Mouse (Mus musculus) CD4-positive naive resting alpha-beta T cell, adult 57 days (primary cell): ENCODE data around the gene Slc12a4. TPM values are rescaled to one million over a fixed set of nuclear protein-coding genes. Genes with fewer than 3 reads are reported as not detected.

Experiments
- total RNA-seq: library from RNA; stranded (reverse); gene quantifications from one replicate; pipeline ENCODE4 v1.2.4, GENCODE M21; 2023

Slc12a4 gene
- total RNA-seq: 14.6 TPM

GRCm38 (mm10) chr8:105965905-105966341, at the start of gene Slc12a4:
TSS of gene Slc12a4 (minus strand) at chr8:105966097.

GRCm38 (mm10) chr8:106011643-106011986, 45.7 kb upstream of the Slc12a4 start, which contains the start of gene Ddx28:
TSS of gene Ddx28 (minus strand) at chr8:106011882.

DNA sequence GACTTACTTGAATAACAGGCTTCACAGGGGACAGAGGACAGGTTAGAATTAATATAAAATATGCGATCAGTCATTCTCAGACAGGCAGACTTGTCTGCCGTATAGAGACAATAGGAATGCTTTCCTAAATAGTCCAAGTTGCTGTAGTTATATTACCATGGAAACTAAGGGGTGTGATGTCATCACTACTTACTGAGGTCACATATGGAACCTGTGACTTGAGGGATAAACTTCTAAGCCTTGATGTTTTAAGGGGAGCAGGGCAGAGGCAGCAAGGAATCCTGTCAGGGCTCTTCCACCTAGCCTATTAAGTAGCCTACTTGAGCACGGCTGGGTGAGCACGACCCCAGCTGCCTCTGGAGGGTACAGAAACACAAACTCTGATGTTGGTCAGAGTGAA, 40.0 kb upstream of the Slc12a4 start, which contains the start of gene Dpep2nb:
Gene Dpep2nb, minus strand, starts transcription at position 101 of the 400 bp plus-strand sequence.

DNA sequence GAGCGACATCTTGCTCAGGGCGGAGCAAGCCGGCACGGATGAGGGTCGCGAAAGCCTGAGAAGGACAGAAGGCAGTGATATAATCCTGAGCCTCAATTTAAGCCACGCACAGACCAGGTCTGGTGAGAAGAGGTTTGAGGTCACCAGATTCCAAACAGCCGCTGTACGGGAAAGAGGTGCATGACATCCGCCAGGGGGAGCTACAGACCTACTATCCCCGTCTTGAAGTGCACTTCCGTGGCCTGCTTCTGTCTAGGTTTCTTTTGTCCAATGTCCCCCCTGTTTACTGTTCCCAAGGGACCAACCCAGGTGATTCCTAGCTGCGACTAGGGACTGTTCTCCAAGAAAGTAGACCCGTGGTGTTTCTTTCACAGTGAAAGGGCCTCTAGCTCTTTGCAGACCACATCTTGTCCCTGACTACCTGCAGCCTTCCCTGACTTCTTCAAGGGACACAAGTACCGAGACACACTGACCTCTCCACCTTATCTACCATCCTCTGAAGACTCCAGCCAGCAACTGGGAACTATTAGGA, 25.0 kb upstream of the Slc12a4 start, which contains the start of gene Dus2:
Gene Dus2, plus strand, starts transcription at position 482 of the 532 bp plus-strand sequence.

DNA sequence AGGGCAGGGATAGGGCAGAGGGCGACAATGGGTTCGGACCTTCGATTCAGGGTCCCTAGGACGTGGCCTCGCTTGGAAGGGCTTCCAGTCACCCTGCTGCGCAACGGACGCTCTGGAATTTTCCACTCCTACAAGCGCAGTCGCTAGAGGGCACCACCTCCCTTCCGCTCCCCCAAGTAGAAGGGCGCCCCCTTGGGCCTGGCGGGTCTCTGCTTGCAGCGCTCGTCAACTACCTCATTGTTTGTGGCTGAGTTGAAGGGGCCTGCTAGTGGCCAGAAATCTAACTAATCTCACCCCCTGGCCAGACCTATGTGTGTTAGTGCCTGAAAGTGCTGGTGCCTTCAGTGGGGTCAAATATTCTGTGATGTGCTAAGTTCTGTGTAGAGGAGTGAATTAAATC, 13.4 kb upstream of the Slc12a4 start, which contains the start of gene Dpep3:
Gene Dpep3, minus strand, starts transcription at position 105 of the 400 bp plus-strand sequence.

DNA sequence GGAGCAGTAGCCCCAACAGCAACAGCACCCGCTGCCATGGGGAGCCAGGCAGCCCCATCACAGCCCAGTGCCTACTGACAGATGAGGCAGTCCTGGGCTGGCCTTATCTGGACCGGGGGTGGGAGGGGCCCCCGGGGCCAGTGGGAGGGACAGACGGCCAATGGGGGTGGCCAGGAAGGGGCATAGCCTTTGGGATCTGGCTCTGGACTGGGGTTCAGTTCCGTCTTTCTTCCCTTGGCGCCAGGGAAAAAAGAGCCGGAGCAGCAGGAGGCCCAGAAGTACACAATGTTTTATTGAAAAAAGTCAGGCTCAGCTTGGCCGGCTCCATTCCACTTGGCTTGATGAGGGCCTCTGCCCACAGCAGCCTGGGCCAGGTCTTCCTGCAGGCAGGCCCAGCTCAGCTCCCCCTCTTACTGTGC, 22.6 kb downstream of the Slc12a4 start, which contains the start of gene Lcat:
Gene Lcat, minus strand, starts transcription at position 62 of the 419 bp plus-strand sequence.

GRCm38 (mm10) chr8:105938306-105938669, 27.6 kb downstream of the Slc12a4 start, which contains the start of gene Psmb10:
TSS of gene Psmb10 (minus strand) at chr8:105938444.

GRCm38 (mm10) chr8:105933762-105934161, 32.1 kb downstream of the Slc12a4 start, which contains the start of gene Ctrl:
TSS of gene Ctrl (minus strand) at chr8:105933862.

GRCm38 (mm10) chr8:105900180-105900940, 65.5 kb downstream of the Slc12a4 start, which contains the start of gene Pskh1:
TSS of gene Pskh1 (plus strand) at chr8:105900441.

Other genes with a start within 250 kb of the Slc12a4 start
- gene Gfod2, start 207.4 kb downstream of the Slc12a4 start, total RNA-seq: 10.1 TPM
- 103 TPM for gene Ranbp10, start 138.7 kb downstream of the Slc12a4 start, total RNA-seq
- not detected for gene Tsnaxip1, start 138.4 kb downstream of the Slc12a4 start, total RNA-seq
- 25.1 TPM for gene Cenpt, start 112.8 kb downstream of the Slc12a4 start, total RNA-seq
- 23.1 TPM for gene Thap11, start 111.0 kb downstream of the Slc12a4 start, total RNA-seq
- 36.5 TPM for gene Nutf2, start 105.5 kb downstream of the Slc12a4 start, total RNA-seq
- gene Edc4, start 85.2 kb downstream of the Slc12a4 start, total RNA-seq: 84.2 TPM
- gene Nrn1l, start 72.5 kb downstream of the Slc12a4 start, total RNA-seq: not detected
- 20.7 TPM for gene Pskh1, start 65.7 kb downstream of the Slc12a4 start, total RNA-seq
- 3.0 TPM for gene Ctrl, start 32.2 kb downstream of the Slc12a4 start, total RNA-seq
- gene Psmb10, start 27.7 kb downstream of the Slc12a4 start, total RNA-seq: 130 TPM
- gene Lcat, start 22.7 kb downstream of the Slc12a4 start, total RNA-seq: not detected
- not detected for gene Dpep3, start 13.3 kb upstream of the Slc12a4 start, total RNA-seq
- gene Dus2, start 25.2 kb upstream of the Slc12a4 start, total RNA-seq: 10.1 TPM
- gene Dpep2nb, start 39.9 kb upstream of the Slc12a4 start, total RNA-seq: not detected
- gene Ddx28, start 45.8 kb upstream of the Slc12a4 start, total RNA-seq: 5.2 TPM
- 198 TPM for gene Nfatc3, start 92.7 kb upstream of the Slc12a4 start, total RNA-seq
- gene Esrp2, start 170.9 kb upstream of the Slc12a4 start, total RNA-seq: 1.0 TPM
- 6.0 TPM for gene Pla2g15, start 184.3 kb upstream of the Slc12a4 start, total RNA-seq
- 49.9 TPM for gene Slc7a6, start 202.8 kb upstream of the Slc12a4 start, total RNA-seq
- 66.5 TPM for gene Slc7a6os, start 244.8 kb upstream of the Slc12a4 start, total RNA-seq
- gene Prmt7, start 244.8 kb upstream of the Slc12a4 start, total RNA-seq: 26.6 TPM